Mouse (Mus musculus): ENCODE data around the gene Ddx19a. TPM values are rescaled to one million over a fixed set of nuclear protein-coding genes. Genes with fewer than 3 reads are reported as not detected.
A peak's percentile ranks its signal among the peaks of the same experiment; 100 is the strongest.
"Not testable (repeated sequence)": the region's sequence is repeated elsewhere in the genome, so short reads cannot be mapped to it uniquely, and the experiment has no call there.

Gene Ddx19a
- polyA plus RNA-seq, 1 experiment from 2014 or later: 22.2 TPM

GRCm38 (mm10) chr8:111010230-111010991, 12.8 kb upstream of the Ddx19a start:
- H3K4me1 ChIP-seq (replicated peaks); H3K9me3 ChIP-seq; DNase-seq (ENCODE audit: low spot score); H3K27ac ChIP-seq; H3K27me3 ChIP-seq (ENCODE audit: insufficient read depth, poor library complexity, severe bottlenecking); H3K4me3 ChIP-seq: not testable (repeated sequence)
- WGBS: 88% methylated on average over 9 of the region's 10 CpGs
- H3K36me3 ChIP-seq: peaks cover 74% of the 10 kb centered on the region

GRCm38 (mm10) chr8:110996641-110997430, 764 bp downstream of the Ddx19a start:
- no peak for DNase-seq (ENCODE audit: low spot score)
- Histone ChIP-seq H3K9me3 (no peaks in the 10 kb centered on the region), H3K36me3 (peaks cover 28% of the 10 kb centered on the region), H3K4me1 (replicated peaks) (peaks cover 6% of the 10 kb centered on the region), H3K27ac (peak overlapping the region; percentile 90), H3K27me3 (ENCODE audit: insufficient read depth, poor library complexity, severe bottlenecking) (no peaks in the 10 kb centered on the region), H3K4me3 (peak overlapping the region; percentile 91)
- 34% methylated on average over 16 of the region's 16 CpGs for WGBS

GRCm38 (mm10) chr8:110990017-110990416, 7.6 kb downstream of the Ddx19a start:
- WGBS: 90% methylated on average over 9 of the region's 9 CpGs
- no peaks in the 10 kb centered on the region for H3K9me3 ChIP-seq
- H3K4me3 ChIP-seq: no peak overlapping the region
- H3K27ac ChIP-seq: no peak overlapping the region
- DNase-seq (ENCODE audit: low spot score): no peak
- no peaks in the 10 kb centered on the region for H3K27me3 ChIP-seq (ENCODE audit: insufficient read depth, poor library complexity, severe bottlenecking)
- no peaks in the 10 kb centered on the region for H3K4me1 ChIP-seq (replicated peaks)
- H3K36me3 ChIP-seq: peaks cover 92% of the 10 kb centered on the region

GRCm38 (mm10) chr8:110987805-110988744, 9.5 kb downstream of the Ddx19a start:
- Histone ChIP-seq H3K27me3 (ENCODE audit: insufficient read depth, poor library complexity, severe bottlenecking) (no peaks in the 10 kb centered on the region), H3K4me3 (no peak overlapping the region), H3K27ac (no peak overlapping the region), H3K9me3 (no peaks in the 10 kb centered on the region), H3K4me1 (replicated peaks) (no peaks in the 10 kb centered on the region), H3K36me3 (peaks cover 96% of the 10 kb centered on the region)
- no peak for DNase-seq (ENCODE audit: low spot score)
- 88% methylated on average over 8 of the region's 8 CpGs for WGBS

GRCm38 (mm10) chr8:110981304-110981703, 16.3 kb downstream of the Ddx19a start:
- no peaks in the 10 kb centered on the region for H3K27me3 ChIP-seq (ENCODE audit: insufficient read depth, poor library complexity, severe bottlenecking)
- no peak for DNase-seq (ENCODE audit: low spot score)
- no peak overlapping the region for H3K27ac ChIP-seq
- H3K9me3 ChIP-seq: no peaks in the 10 kb centered on the region
- peaks cover 93% of the 10 kb centered on the region for H3K36me3 ChIP-seq
- no peaks in the 10 kb centered on the region for H3K4me1 ChIP-seq (replicated peaks)
- 88% methylated on average over 2 of the region's 2 CpGs for WGBS
- no peak overlapping the region for H3K4me3 ChIP-seq

GRCm38 (mm10) chr8:110977987-110978386, 19.6 kb downstream of the Ddx19a start:
- H3K4me1 ChIP-seq (replicated peaks); H3K27ac ChIP-seq; H3K4me3 ChIP-seq; DNase-seq (ENCODE audit: low spot score); H3K27me3 ChIP-seq (ENCODE audit: insufficient read depth, poor library complexity, severe bottlenecking); H3K9me3 ChIP-seq: not testable (repeated sequence)
- WGBS: 92% methylated on average over 2 of the region's 2 CpGs
- peaks cover 90% of the 10 kb centered on the region for H3K36me3 ChIP-seq

- 92% methylated on average over 8 of the region's 8 CpGs for WGBS
- H3K36me3 ChIP-seq: peaks cover 88% of the 10 kb centered on the region
- not testable (repeated sequence) for H3K27ac ChIP-seq; H3K4me1 ChIP-seq (replicated peaks); H3K4me3 ChIP-seq; H3K9me3 ChIP-seq; H3K27me3 ChIP-seq (ENCODE audit: insufficient read depth, poor library complexity, severe bottlenecking); DNase-seq (ENCODE audit: low spot score)
These were observed 21.1 kb downstream of the Ddx19a start for GRCm38 (mm10) chr8:110976532-110976931.

GRCm38 (mm10) chr8:110969910-110970770, 27.5 kb downstream of the Ddx19a start:
- Histone ChIP-seq H3K27me3 (ENCODE audit: insufficient read depth, poor library complexity, severe bottlenecking) (no peaks in the 10 kb centered on the region), H3K27ac (peak overlapping the region; percentile 87), H3K4me1 (replicated peaks) (peaks cover 16% of the 10 kb centered on the region), H3K36me3 (peaks cover 67% of the 10 kb centered on the region), H3K4me3 (peak overlapping the region; percentile 67), H3K9me3 (no peaks in the 10 kb centered on the region)
- 6% methylated on average over 45 of the region's 45 CpGs for WGBS
- DNase-seq (ENCODE audit: low spot score): peak; percentile 93

GRCm38 (mm10) chr8:110967326-110967725, 30.3 kb downstream of the Ddx19a start:
- no peak overlapping the region for H3K4me3 ChIP-seq
- peaks cover 16% of the 10 kb centered on the region for H3K4me1 ChIP-seq (replicated peaks)
- no peaks in the 10 kb centered on the region for H3K9me3 ChIP-seq
- H3K27ac ChIP-seq: no peak overlapping the region
- 87% methylated on average over 9 of the region's 9 CpGs for WGBS
- H3K36me3 ChIP-seq: peaks cover 64% of the 10 kb centered on the region
- H3K27me3 ChIP-seq (ENCODE audit: insufficient read depth, poor library complexity, severe bottlenecking): no peaks in the 10 kb centered on the region
- DNase-seq (ENCODE audit: low spot score): no peak

GRCm38 (mm10) chr8:110966586-110966985, 31.0 kb downstream of the Ddx19a start:
- Histone ChIP-seq H3K4me1 (replicated peaks) (peaks cover 16% of the 10 kb centered on the region), H3K4me3 (no peak overlapping the region), H3K36me3 (peaks cover 65% of the 10 kb centered on the region), H3K9me3 (no peaks in the 10 kb centered on the region), H3K27me3 (ENCODE audit: insufficient read depth, poor library complexity, severe bottlenecking) (no peaks in the 10 kb centered on the region), H3K27ac (no peak overlapping the region)
- WGBS: 92% methylated on average over 8 of the region's 8 CpGs
- DNase-seq (ENCODE audit: low spot score): no peak

- Histone ChIP-seq H3K4me3 (no peak overlapping the region), H3K36me3 (peaks cover 63% of the 10 kb centered on the region), H3K4me1 (replicated peaks) (peaks cover 10% of the 10 kb centered on the region), H3K27me3 (ENCODE audit: insufficient read depth, poor library complexity, severe bottlenecking) (no peaks in the 10 kb centered on the region), H3K9me3 (no peaks in the 10 kb centered on the region), H3K27ac (no peak overlapping the region)
- WGBS: 68% methylated on average over 7 of the region's 7 CpGs
- DNase-seq (ENCODE audit: low spot score): no peak
These were observed 32.0 kb downstream of the Ddx19a start for GRCm38 (mm10) chr8:110965594-110965993.

- H3K27me3 ChIP-seq (ENCODE audit: insufficient read depth, poor library complexity, severe bottlenecking): no peaks in the 10 kb centered on the region
- 81% methylated on average over 7 of the region's 7 CpGs for WGBS
- peaks cover under 1% of the 10 kb centered on the region; the same call in 1 of the 2 replicates for H3K4me1 ChIP-seq (replicated peaks)
- no peak for DNase-seq (ENCODE audit: low spot score)
- no peaks in the 10 kb centered on the region for H3K9me3 ChIP-seq
- H3K27ac ChIP-seq: no peak overlapping the region
- H3K36me3 ChIP-seq: peaks cover 72% of the 10 kb centered on the region
- no peak overlapping the region for H3K4me3 ChIP-seq
These were observed 32.9 kb downstream of the Ddx19a start for GRCm38 (mm10) chr8:110964666-110965065.
